Mouse (Mus musculus) Muller cell, postnatal 12 days (primary cell): ENCODE results near the gene Thra.

Source experiments
- DNase-seq: peaks from one replicate; pipeline ENCODE4 v3.0.0-alpha.2; 2015; ENCODE audit errors: inconsistent ontology term

The Thra gene

GRCm38 (mm10) chr11:98745932-98746853, 5.8 kb downstream of the Thra start:
- no peak for DNase-seq

GRCm38 (mm10) chr11:98746855-98747693, 6.6 kb downstream of the Thra start:
- peak; percentile 75 for DNase-seq

- peak; percentile 56 for DNase-seq
Measured at GRCm38 (mm10) chr11:98747804-98748505, 7.5 kb downstream of the Thra start.

- no peak for DNase-seq
Measured at GRCm38 (mm10) chr11:98748506-98749416, 8.3 kb downstream of the Thra start.

- no peak for DNase-seq
Measured at GRCm38 (mm10) chr11:98749716-98750115, 9.3 kb downstream of the Thra start.

- DNase-seq, result peak; percentile 91
Measured at GRCm38 (mm10) chr11:98750351-98751201, 10.1 kb downstream of the Thra start.

GRCm38 (mm10) chr11:98751221-98751782, 10.9 kb downstream of the Thra start:
- no peak for DNase-seq

- DNase-seq, result no peak
Measured at GRCm38 (mm10) chr11:98752562-98753140, 12.2 kb downstream of the Thra start.

GRCm38 (mm10) chr11:98753264-98753663, 12.8 kb downstream of the Thra start:
- DNase-seq, result no peak

GRCm38 (mm10) chr11:98754151-98754620, 13.7 kb downstream of the Thra start:
- no peak for DNase-seq

- DNase-seq, result peak; percentile 87
Measured at GRCm38 (mm10) chr11:98754621-98755181, 14.3 kb downstream of the Thra start.

- no peak for DNase-seq
Measured at GRCm38 (mm10) chr11:98755726-98756380, 15.4 kb downstream of the Thra start.

- no peak for DNase-seq
Measured at GRCm38 (mm10) chr11:98756711-98757110, 16.3 kb downstream of the Thra start.

- DNase-seq, result no peak
Measured at GRCm38 (mm10) chr11:98761939-98762338, 21.5 kb downstream of the Thra start.

- DNase-seq, result no peak
Measured at GRCm38 (mm10) chr11:98762756-98763501, 22.5 kb downstream of the Thra start.

- DNase-seq, result no peak
Measured at GRCm38 (mm10) chr11:98763502-98763861, 23.0 kb downstream of the Thra start.

GRCm38 (mm10) chr11:98764091-98764490, 23.7 kb downstream of the Thra start:
- no peak for DNase-seq

GRCm38 (mm10) chr11:98764746-98765145, 24.3 kb downstream of the Thra start:
- DNase-seq, result no peak
